Mouse (Mus musculus) midbrain, embryonic 15.5 days (tissue): Measurements from ENCODE around the gene C530008M17Rik. TPM values are rescaled to one million over a fixed set of nuclear protein-coding genes. Genes with fewer than 3 reads are reported as not detected.

Experiments used
- ATAC-seq: fragments of 200-750 bp; cut with Nextera tagmentation; replicated peaks from 2 replicates; pipeline ENCODE4 v1.8.0; 2017; ENCODE audit warnings: moderate TSS enrichment
- H3K27ac ChIP-seq: fragments of 300-500 bp; sonication (generic); 2 replicates; pipeline ENCODE4 v1.5.1; 2015; ENCODE audit warnings: mild to moderate bottlenecking, inconsistent platforms
- H3K27me3 ChIP-seq: fragments of 300-500 bp; sonication (generic); replicated peaks from 2 replicates; pipeline ENCODE4 v1.6.1; 2015; ENCODE audit warnings: inconsistent platforms
- H3K36me3 ChIP-seq: fragments of 300-500 bp; sonication (generic); replicated peaks from 2 replicates; pipeline ENCODE4 v1.6.1; 2015; ENCODE audit warnings: inconsistent platforms
- H3K4me1 ChIP-seq: fragments of 300-500 bp; sonication (generic); 2 replicates; pipeline ENCODE4 v1.6.1; 2015; ENCODE audit warnings: inconsistent platforms
- H3K4me2 ChIP-seq: fragments of 300-500 bp; sonication (generic); 2 replicates; pipeline ENCODE4 v1.6.1; 2015; ENCODE audit warnings: inconsistent platforms, mild to moderate bottlenecking, moderate library complexity
- H3K4me3 ChIP-seq: fragments of 300-500 bp; sonication (generic); 2 replicates; pipeline ENCODE4 v1.5.1; 2015; ENCODE audit warnings: mild to moderate bottlenecking, inconsistent platforms
- H3K9ac ChIP-seq: fragments of 300-500 bp; sonication (generic); 2 replicates; pipeline ENCODE4 v1.6.1; 2015; ENCODE audit warnings: mild to moderate bottlenecking, inconsistent platforms
- H3K9me3 ChIP-seq: fragments of 300-500 bp; sonication (generic); 2 replicates; pipeline ENCODE4 v1.6.1; 2016; ENCODE audit warnings: inconsistent platforms
- WGBS: fragments of 180-500 bp; shearing (Covaris S2); methylation state at CpG from one replicate; pipeline ENCODE4 v1.1.7; 2015; ENCODE audit warnings: mixed read lengths; 5-methylcytosine and 5-hydroxymethylcytosine counted together
- polyA plus RNA-seq: library from polyadenylated mRNA; unstranded; fragments of >200 nt; fragmentation: Nextera tagmentation; extraction: Ambion mirVana; gene quantifications from 2 replicates; pipeline ENCODE4 v1.2.1, GENCODE M21; 2015

The C530008M17Rik gene
- polyA plus RNA-seq, 1 experiment from 2014 or later = 79.5 TPM

GRCm38 (mm10) chr5:76645091-76645868 lies 11.0 kb upstream of the C530008M17Rik start:
- H3K27ac ChIP-seq = no peak overlapping the region
- no peaks in the 10 kb centered on the region for H3K4me1 ChIP-seq
- 0 out of 2 replicates have a peak, but pooled peaks cover 3% of the 10 kb centered on the region for H3K36me3 ChIP-seq
- no peak for ATAC-seq
- H3K9me3 ChIP-seq = no peaks in the 10 kb centered on the region
- H3K27me3 ChIP-seq = no peaks in the 10 kb centered on the region
- H3K4me2 ChIP-seq = no peak overlapping the region
- H3K9ac ChIP-seq = no peak overlapping the region
- no peak overlapping the region for H3K4me3 ChIP-seq
- WGBS = 94% methylated on average over 10 of the region's 10 CpGs

- no peak overlapping the region for H3K4me3 ChIP-seq
- ATAC-seq = no peak
- WGBS = 73% methylated on average over 4 of the region's 4 CpGs
Observed at GRCm38 (mm10) chr5:76649897-76650296, 6.4 kb upstream of the C530008M17Rik start.

GRCm38 (mm10) chr5:76651151-76651725 lies 5.1 kb upstream of the C530008M17Rik start:
- Histone ChIP-seq H3K36me3 (no peaks in the 10 kb centered on the region), H3K27ac (peak overlapping the region; percentile 64), H3K4me3 (no peak overlapping the region), H3K9ac (no peak overlapping the region), H3K9me3 (no peaks in the 10 kb centered on the region), H3K4me1 (peaks cover 9% of the 10 kb centered on the region), H3K27me3 (no peaks in the 10 kb centered on the region), H3K4me2 (no peak overlapping the region)
- peak; percentile 84 for ATAC-seq
- WGBS = 35% methylated on average over 5 of the region's 5 CpGs

More at GRCm38 (mm10) chr5:76649897-76650296, 6.4 kb upstream of the C530008M17Rik start:
- H3K36me3 ChIP-seq = no peaks in the 10 kb centered on the region
- peaks cover 9% of the 10 kb centered on the region for H3K4me1 ChIP-seq
- H3K9me3 ChIP-seq = no peaks in the 10 kb centered on the region
- H3K9ac ChIP-seq = no peak overlapping the region
- no peaks in the 10 kb centered on the region for H3K27me3 ChIP-seq
- H3K27ac ChIP-seq = no peak overlapping the region
- H3K4me2 ChIP-seq = no peak overlapping the region

GRCm38 (mm10) chr5:76657245-76658083 lies 1.2 kb downstream of the C530008M17Rik start:
- no peaks in the 10 kb centered on the region for H3K9me3 ChIP-seq
- H3K4me3 ChIP-seq = peak overlapping the region; percentile 96
- H3K4me2 ChIP-seq = peak overlapping the region; percentile 67
- H3K27ac ChIP-seq = peak overlapping the region; percentile 99
- H3K9ac ChIP-seq = peak overlapping the region; percentile 100
- no peaks in the 10 kb centered on the region for H3K36me3 ChIP-seq
- peak; percentile 94 for ATAC-seq
- H3K27me3 ChIP-seq = no peaks in the 10 kb centered on the region
- H3K4me1 ChIP-seq = peaks cover 30% of the 10 kb centered on the region
- under 1% methylated on average over 80 of the region's 80 CpGs for WGBS

GRCm38 (mm10) chr5:76658084-76658934 lies 2.0 kb downstream of the C530008M17Rik start:
- Histone ChIP-seq H3K27ac (peak overlapping the region; percentile 99), H3K4me3 (peak overlapping the region; percentile 96), H3K9me3 (no peaks in the 10 kb centered on the region), H3K36me3 (no peaks in the 10 kb centered on the region), H3K4me1 (peaks cover 30% of the 10 kb centered on the region), H3K27me3 (no peaks in the 10 kb centered on the region), H3K9ac (peak overlapping the region; percentile 100), H3K4me2 (peak overlapping the region; percentile 67)
- ATAC-seq = peak; percentile 84
- WGBS = under 1% methylated on average over 38 of the region's 38 CpGs

GRCm38 (mm10) chr5:76659958-76660635 lies 3.8 kb downstream of the C530008M17Rik start:
- no peak overlapping the region for H3K4me3 ChIP-seq
- no peak overlapping the region for H3K9ac ChIP-seq
- WGBS = 81% methylated on average over 8 of the region's 8 CpGs
- ATAC-seq = no peak
- H3K27ac ChIP-seq = no peak overlapping the region
- peak overlapping the region; percentile 67; the same call in 1 of the 2 replicates for H3K4me2 ChIP-seq
- H3K27me3 ChIP-seq = no peaks in the 10 kb centered on the region
- H3K4me1 ChIP-seq = peaks cover 37% of the 10 kb centered on the region
- no peaks in the 10 kb centered on the region for H3K9me3 ChIP-seq
- no peaks in the 10 kb centered on the region for H3K36me3 ChIP-seq

GRCm38 (mm10) chr5:76661310-76661709 lies 5.0 kb downstream of the C530008M17Rik start:
- Histone ChIP-seq H3K9ac (no peak overlapping the region), H3K4me3 (no peak overlapping the region), H3K27me3 (no peaks in the 10 kb centered on the region), H3K4me1 (peaks cover 44% of the 10 kb centered on the region), H3K27ac (no peak overlapping the region), H3K9me3 (no peaks in the 10 kb centered on the region), H3K36me3 (no peaks in the 10 kb centered on the region), H3K4me2 (no peak overlapping the region)
- 94% methylated on average over 4 of the region's 4 CpGs for WGBS
- ATAC-seq = no peak

- no peak overlapping the region for H3K9ac ChIP-seq
- WGBS = 56% methylated on average over 7 of the region's 7 CpGs
- H3K9me3 ChIP-seq = no peaks in the 10 kb centered on the region
- H3K4me3 ChIP-seq = no peak overlapping the region
- no peaks in the 10 kb centered on the region for H3K36me3 ChIP-seq
- H3K4me2 ChIP-seq = no peak overlapping the region
- ATAC-seq = no peak
- H3K27me3 ChIP-seq = no peaks in the 10 kb centered on the region
- peaks cover 45% of the 10 kb centered on the region for H3K4me1 ChIP-seq
- no peak overlapping the region for H3K27ac ChIP-seq
Observed at GRCm38 (mm10) chr5:76664936-76665335, 8.6 kb downstream of the C530008M17Rik start.

- Histone ChIP-seq H3K4me3 (no peak overlapping the region), H3K27ac (peak overlapping the region; percentile 66; the same call in 1 of the 2 replicates), H3K4me2 (peak overlapping the region; percentile 6; the same call in 1 of the 2 replicates), H3K9me3 (no peaks in the 10 kb centered on the region), H3K4me1 (peaks cover 41% of the 10 kb centered on the region), H3K27me3 (no peaks in the 10 kb centered on the region), H3K9ac (no peak overlapping the region), H3K36me3 (no peaks in the 10 kb centered on the region)
- ATAC-seq = peak; percentile 60; the same call in 1 of the 2 replicates
- WGBS = 10% methylated on average over 7 of the region's 7 CpGs
Observed at GRCm38 (mm10) chr5:76665421-76665820, 9.1 kb downstream of the C530008M17Rik start.

GRCm38 (mm10) chr5:76666026-76666756 lies 9.9 kb downstream of the C530008M17Rik start:
- WGBS = 50% methylated on average over 6 of the region's 6 CpGs
- H3K4me1 ChIP-seq = peaks cover 35% of the 10 kb centered on the region
- no peaks in the 10 kb centered on the region for H3K27me3 ChIP-seq
- no peaks in the 10 kb centered on the region for H3K36me3 ChIP-seq
- H3K4me3 ChIP-seq = no peak overlapping the region
- ATAC-seq = peak; percentile 38; the same call in 1 of the 2 replicates
- 0 out of 2 replicates have a peak overlapping the region, but pooled peaks have one; percentile 66 for H3K27ac ChIP-seq
- no peak overlapping the region for H3K9ac ChIP-seq
- no peak overlapping the region for H3K4me2 ChIP-seq
- no peaks in the 10 kb centered on the region for H3K9me3 ChIP-seq
